Mouse (Mus musculus) spleen, adult 2 months (tissue): Measurements from ENCODE around the gene Map4k4. TPM values are rescaled to one million over a fixed set of nuclear protein-coding genes. Genes with fewer than 3 reads are reported as not detected.
A peak's percentile ranks its signal among the peaks of the same experiment; 100 is the strongest.

Experiments
- DNase-seq, 2 experiments: peaks; one replicate each; pipeline versions ENCODE4 v3.0.0 to v3.0.0-alpha.2; 2012 to 2021; ENCODE audit warnings: low spot score in 2 of 2, low read depth in 1 of 2
- H3K27ac ChIP-seq: fragments of 200-500 bp; 2 replicates; pipeline ENCODE4 v1.5.1; 2012; ENCODE audit warnings: low read length, inconsistent platforms; ENCODE audit not compliant: insufficient read depth
- H3K27me3 ChIP-seq: fragments of 200-500 bp; 2 replicates; pipeline ENCODE4 v1.6.1; 2012; ENCODE audit warnings: mild to moderate bottlenecking, moderate library complexity, low read length, inconsistent platforms; ENCODE audit not compliant: control insufficient read depth, insufficient read depth
- H3K36me3 ChIP-seq: fragments of 200-500 bp; 2 replicates; pipeline ENCODE4 v1.6.1; 2012; ENCODE audit warnings: mild to moderate bottlenecking, low read length, inconsistent platforms; ENCODE audit not compliant: control insufficient read depth, insufficient read depth
- H3K4me1 ChIP-seq: fragments of 200-500 bp; 2 replicates; pipeline ENCODE4 v1.6.1; 2011; ENCODE audit warnings: inconsistent platforms; ENCODE audit not compliant: control insufficient read depth, insufficient read depth, insufficient read length
- H3K4me3 ChIP-seq: fragments of 200-500 bp; 2 replicates; pipeline ENCODE4 v1.5.1; 2011; ENCODE audit warnings: mild to moderate bottlenecking, inconsistent platforms; ENCODE audit not compliant: insufficient read depth, insufficient read length; ENCODE audit errors: extremely low read depth
- CTCF ChIP-seq: fragments of 200-500 bp; IDR thresholded peaks from 2 replicates; pipeline ENCODE4 v1.5.1; 2011; ENCODE audit warnings: mild to moderate bottlenecking, inconsistent platforms; ENCODE audit not compliant: insufficient read depth, insufficient read length, insufficient replicate concordance; ENCODE audit errors: extremely low read depth
- POLR2A ChIP-seq: fragments of 200-500 bp; IDR thresholded peaks from 2 replicates; pipeline ENCODE4 v1.6.1; 2011; ENCODE audit warnings: low read depth, low read length, inconsistent platforms
- WGBS: fragments of 180-500 bp; shearing (Covaris S2); methylation state at CpG from one replicate; pipeline ENCODE4 v1.1.7; 2018; 5-methylcytosine and 5-hydroxymethylcytosine counted together
- polyA plus RNA-seq: library from polyadenylated mRNA; depleted of rRNA; stranded (reverse); fragments of >200 nt; gene quantifications from 2 replicates; pipeline ENCODE4 v1.2.3, GENCODE M21; 2012

The Map4k4 gene
- polyA plus RNA-seq, 1 experiment = 54.3 TPM

GRCm38 (mm10) chr1:39908976-39909375, 8.3 kb downstream of the Map4k4 start:
- TF ChIP-seq POLR2A (no peak), CTCF (no peak)
- DNase-seq = no peak
- no peaks in the 10 kb centered on the region; the same call in 1 of the 2 replicates for H3K36me3 ChIP-seq
- H3K27me3 ChIP-seq = no peaks in the 10 kb centered on the region
- H3K4me3 ChIP-seq = no peak overlapping the region
- no peak overlapping the region for H3K27ac ChIP-seq
- H3K4me1 ChIP-seq = peaks cover 15% of the 10 kb centered on the region
- WGBS = 93% methylated on average over 2 of the region's 2 CpGs

GRCm38 (mm10) chr1:39911446-39911845, 10.7 kb downstream of the Map4k4 start:
- Histone ChIP-seq H3K36me3 (no peaks in the 10 kb centered on the region; the same call in 1 of the 2 replicates), H3K4me3 (no peak overlapping the region), H3K4me1 (peaks cover 7% of the 10 kb centered on the region; the same call in 1 of the 2 replicates), H3K27ac (no peak overlapping the region), H3K27me3 (no peaks in the 10 kb centered on the region)
- WGBS = 29% methylated on average over 3 of the region's 3 CpGs
- peak in 1 of 2 experiments; percentile 50 for DNase-seq
- TF ChIP-seq CTCF (peak; percentile 69; the same call in 1 of the 2 replicates), POLR2A (no peak)

- TF ChIP-seq CTCF (no peak), POLR2A (no peak)
- 47% methylated on average over 4 of the region's 4 CpGs for WGBS
These were observed 12.5 kb downstream of the Map4k4 start for GRCm38 (mm10) chr1:39913256-39913655.

GRCm38 (mm10) chr1:39916144-39916543, 15.4 kb downstream of the Map4k4 start:
- no peak overlapping the region for H3K4me3 ChIP-seq
- TF ChIP-seq CTCF = no peak
- no peak for TF ChIP-seq POLR2A
- peaks cover 22% of the 10 kb centered on the region; the same call in 1 of the 2 replicates for H3K4me1 ChIP-seq
- DNase-seq = no peak
- no peak overlapping the region for H3K27ac ChIP-seq
- no peaks in the 10 kb centered on the region for H3K36me3 ChIP-seq
- WGBS = 69% methylated on average over 4 of the region's 4 CpGs
- H3K27me3 ChIP-seq = no peaks in the 10 kb centered on the region

More at GRCm38 (mm10) chr1:39913256-39913655, 12.5 kb downstream of the Map4k4 start:
- no peaks in the 10 kb centered on the region for H3K27me3 ChIP-seq
- no peaks in the 10 kb centered on the region; the same call in 1 of the 2 replicates for H3K36me3 ChIP-seq
- DNase-seq = no peak
- H3K4me3 ChIP-seq = no peak overlapping the region
- H3K27ac ChIP-seq = no peak overlapping the region
- H3K4me1 ChIP-seq = peaks cover 12% of the 10 kb centered on the region; the same call in 1 of the 2 replicates

- Histone ChIP-seq H3K4me1 (peaks cover 30% of the 10 kb centered on the region; the same call in 1 of the 2 replicates), H3K4me3 (no peak overlapping the region), H3K27me3 (no peaks in the 10 kb centered on the region), H3K27ac (peak overlapping the region; percentile 70), H3K36me3 (no peaks in the 10 kb centered on the region)
- peak in 1 of 2 experiments; percentile 60 for DNase-seq
- WGBS = 46% methylated on average over 13 of the region's 13 CpGs
- no peak; the same call in 1 of the 2 replicates for TF ChIP-seq POLR2A
- no peak for TF ChIP-seq CTCF
These were observed 17.3 kb downstream of the Map4k4 start for GRCm38 (mm10) chr1:39917855-39918516.

GRCm38 (mm10) chr1:39918517-39919115, 17.9 kb downstream of the Map4k4 start:
- Histone ChIP-seq H3K4me3 (no peak overlapping the region), H3K27me3 (no peaks in the 10 kb centered on the region), H3K36me3 (no peaks in the 10 kb centered on the region), H3K4me1 (peaks cover 34% of the 10 kb centered on the region; the same call in 1 of the 2 replicates), H3K27ac (peak overlapping the region; percentile 70)
- 19% methylated on average over 7 of the region's 7 CpGs for WGBS
- no peak for TF ChIP-seq POLR2A
- no peak for TF ChIP-seq CTCF
- DNase-seq = no peak

GRCm38 (mm10) chr1:39920616-39921015, 19.9 kb downstream of the Map4k4 start:
- 29% methylated on average over 2 of the region's 2 CpGs for WGBS
- peaks cover 47% of the 10 kb centered on the region; the same call in 1 of the 2 replicates for H3K4me1 ChIP-seq
- no peak for DNase-seq
- no peaks in the 10 kb centered on the region for H3K27me3 ChIP-seq
- H3K4me3 ChIP-seq = no peak overlapping the region
- peak overlapping the region; percentile 72 for H3K27ac ChIP-seq
- no peaks in the 10 kb centered on the region for H3K36me3 ChIP-seq
- no peak for TF ChIP-seq POLR2A
- no peak for TF ChIP-seq CTCF
